Mouse (Mus musculus) v-Abl transformed pro-B cells (cell line): ENCODE results near the gene Hspbp1.

Experiments
- in situ Hi-C, 2 experiments: fragments of 400-800 bp; cut with MboI; formaldehyde crosslinking; loops; one replicate each; pipeline ENCODE4 v1.15.1; 2025; ENCODE audit not compliant: unreplicated experiment in 2 of 2

Hspbp1 gene

GRCm38 (mm10) chr7:4684632-4685417 lies at the start of gene Hspbp1:
TSS of gene Hspbp1 (minus strand) at chr7:4685068.
- in situ Hi-C loops = loop anchor here in 1 of 2 experiments (5.0 kb wide), 2 partner anchors 43 to 52 kb away; no protein-coding TSS in a partner anchor

GRCm38 (mm10) chr7:4732968-4733392 lies 48.1 kb upstream of the Hspbp1 start:
- in situ Hi-C loops = loop anchor here in 1 of 2 experiments (5.0 kb wide), 1 partner anchor 36 kb away; no protein-coding TSS in a partner anchor

GRCm38 (mm10) chr7:4731090-4731489 lies 46.2 kb upstream of the Hspbp1 start:
- in situ Hi-C loops = loop anchor here in 1 of 2 experiments (5.0 kb wide), 1 partner anchor 34 kb away; no protein-coding TSS in a partner anchor

- in situ Hi-C loops = no loop called here
Measured at GRCm38 (mm10) chr7:4725169-4725568, 40.3 kb upstream of the Hspbp1 start, which contains the start of gene Tmem150b. TSS of gene Tmem150b (minus strand) at chr7:4725249.

GRCm38 (mm10) chr7:4724359-4724758 lies 39.5 kb upstream of the Hspbp1 start:
- in situ Hi-C loops = no loop called here

GRCm38 (mm10) chr7:4723508-4723907 lies 38.6 kb upstream of the Hspbp1 start:
- in situ Hi-C loops = no loop called here

GRCm38 (mm10) chr7:4719276-4719675 lies 34.4 kb upstream of the Hspbp1 start:
- in situ Hi-C loops = no loop called here

GRCm38 (mm10) chr7:4716955-4717354 lies 32.1 kb upstream of the Hspbp1 start:
- in situ Hi-C loops = no loop called here

- in situ Hi-C loops = loop anchor here in 1 of 2 experiments (5.0 kb wide), 1 partner anchor 70 kb away; the partner anchor contains the start of genes Il11 and Tmem190
Measured at GRCm38 (mm10) chr7:4712594-4712993, 27.7 kb upstream of the Hspbp1 start.

- in situ Hi-C loops = no loop called here
Measured at GRCm38 (mm10) chr7:4705098-4705497, 20.2 kb upstream of the Hspbp1 start.

GRCm38 (mm10) chr7:4703195-4703594 lies 18.3 kb upstream of the Hspbp1 start:
- in situ Hi-C loops = no loop called here

- in situ Hi-C loops = no loop called here
Measured at GRCm38 (mm10) chr7:4702334-4702733, 17.5 kb upstream of the Hspbp1 start.

GRCm38 (mm10) chr7:4693004-4693403 lies 8.1 kb upstream of the Hspbp1 start:
- in situ Hi-C loops = no loop called here

GRCm38 (mm10) chr7:4690951-4691653 lies 6.2 kb upstream of the Hspbp1 start:
- in situ Hi-C loops = no loop called here

GRCm38 (mm10) chr7:4690387-4690786 lies 5.5 kb upstream of the Hspbp1 start, which contains the start of gene Brsk1:
TSS of gene Brsk1 (plus strand) at chr7:4690604.
- in situ Hi-C loops = no loop called here

GRCm38 (mm10) chr7:4684203-4684602 lies 665 bp downstream of the Hspbp1 start:
- in situ Hi-C loops = loop anchor here in 1 of 2 experiments (5.0 kb wide), 1 partner anchor 42 kb away; no protein-coding TSS in a partner anchor

GRCm38 (mm10) chr7:4683307-4683706 lies 1.6 kb downstream of the Hspbp1 start:
- in situ Hi-C loops = loop anchor here in 1 of 2 experiments (5.0 kb wide), 1 partner anchor 41 kb away; no protein-coding TSS in a partner anchor

- in situ Hi-C loops = no loop called here
Measured at GRCm38 (mm10) chr7:4675200-4675599, 9.7 kb downstream of the Hspbp1 start.

GRCm38 (mm10) chr7:4674114-4674731 lies 10.6 kb downstream of the Hspbp1 start:
- in situ Hi-C loops = loop anchor here (25.0 kb wide), 2 partner anchors 388 to 987 kb away; partner anchors contain the start of genes Mboat7 (in 2 of the 2), Tmc4 (in 2 of the 2), Tsen34 (in 2 of the 2) and U2af2 (in 1 of the 2)

- in situ Hi-C loops = loop anchor here (25.0 kb wide), 2 partner anchors 390 to 985 kb away; partner anchors contain the start of genes Mboat7 (in 2 of the 2), Tmc4 (in 2 of the 2), Tsen34 (in 2 of the 2) and U2af2 (in 1 of the 2)
Measured at GRCm38 (mm10) chr7:4671956-4672355, 12.9 kb downstream of the Hspbp1 start.
